Mouse (Mus musculus) limb, embryonic 14.5 days (tissue): ENCODE measurements around the gene Hdhd5. TPM values are rescaled to one million over a fixed set of nuclear protein-coding genes. Genes with fewer than 3 reads are reported as not detected.

Experiments used
- ATAC-seq: fragments of 200-750 bp; cut with Nextera tagmentation; 2 replicates; pipeline ENCODE4 v1.8.0; 2017; ENCODE audit warnings: low read depth, moderate number of reproducible peaks, moderate TSS enrichment; ENCODE audit not compliant: low FRiP score
- DNase-seq: peaks from one replicate; pipeline ENCODE4 v3.0.0-alpha.2; 2015; ENCODE audit warnings: low spot score
- H3K27ac ChIP-seq: fragments of 300-500 bp; sonication (generic); replicated peaks from 2 replicates; pipeline ENCODE4 v1.5.1; 2014; ENCODE audit warnings: low read depth, mild to moderate bottlenecking, low read length, moderate library complexity, mixed read lengths
- H3K27me3 ChIP-seq: fragments of 300-500 bp; sonication (generic); 2 replicates; pipeline ENCODE4 v1.6.1; 2014; ENCODE audit warnings: low read length, mixed read lengths; ENCODE audit not compliant: control insufficient read depth, insufficient read depth
- H3K36me3 ChIP-seq: fragments of 300-500 bp; sonication (generic); 2 replicates; pipeline ENCODE4 v1.6.1; 2014; ENCODE audit warnings: mild to moderate bottlenecking, low read length, moderate library complexity, mixed read lengths; ENCODE audit not compliant: control insufficient read depth, insufficient read depth
- H3K4me1 ChIP-seq: fragments of 300-500 bp; sonication (generic); 2 replicates; pipeline ENCODE4 v1.6.1; 2014; ENCODE audit warnings: antibody characterized with exemption, low read length, mixed read lengths; ENCODE audit not compliant: control insufficient read depth, insufficient read depth
- H3K4me2 ChIP-seq: fragments of 300-500 bp; sonication (generic); replicated peaks from 2 replicates; pipeline ENCODE4 v1.6.1; 2014; ENCODE audit warnings: low read depth, mild to moderate bottlenecking, low read length, moderate library complexity; ENCODE audit not compliant: severe bottlenecking
- H3K4me3 ChIP-seq: fragments of 300-500 bp; sonication (generic); replicated peaks from 2 replicates; pipeline ENCODE4 v1.5.1; 2014; ENCODE audit warnings: low read length
- H3K9ac ChIP-seq: fragments of 300-500 bp; sonication (generic); 2 replicates; pipeline ENCODE4 v1.6.1; 2014; ENCODE audit warnings: mild to moderate bottlenecking, low read depth, low read length, moderate library complexity; ENCODE audit not compliant: severe bottlenecking
- H3K9me3 ChIP-seq: fragments of 300-500 bp; sonication (generic); 2 replicates; pipeline ENCODE4 v1.6.1; 2016; ENCODE audit warnings: low read length; ENCODE audit not compliant: control insufficient read depth
- POLR2A ChIP-seq: fragments of 200-500 bp; IDR thresholded peaks from 2 replicates; pipeline ENCODE4 v1.8.0; 2012; ENCODE audit warnings: inconsistent platforms, mild to moderate bottlenecking, moderate library complexity, borderline replicate concordance; ENCODE audit not compliant: insufficient read depth, insufficient read length; ENCODE audit errors: extremely low read depth
- whole genome bisulfite sequencing: fragments of 180-500 bp; shearing (Covaris S2); extraction: QIAGEN DNeasy Blood & Tissue Kit; methylation state at CpG from one replicate; pipeline ENCODE4 v1.1.7; 2014; 5-methylcytosine and 5-hydroxymethylcytosine counted together
- polyA plus RNA-seq, 2 experiments: library from polyadenylated mRNA; depleted of rRNA in 1 of 2; stranded (reverse) in 1 of 2; unstranded in 1 of 2; fragments of >200 nt; fragmentation: Nextera tagmentation in 1 of 2; extraction: Ambion mirVana in 1 of 2; gene quantifications; 2 replicates each; pipeline versions ENCODE4 v1.2.1 to v1.2.3; 2012 to 2014

Gene Hdhd5
- polyA plus RNA-seq, 2 experiments: 12.5 to 25.2 TPM

GRCm38 (mm10) chr6:120541386-120541785 lies 10.3 kb upstream of the Hdhd5 start:
- Histone ChIP-seq H3K4me1 (peaks cover 4% of the 10 kb centered on the region; the same call in 1 of the 2 replicates), H3K9me3 (no peaks in the 10 kb centered on the region), H3K27ac (no peak overlapping the region), H3K4me2 (no peak overlapping the region), H3K9ac (no peak overlapping the region), H3K27me3 (no peaks in the 10 kb centered on the region), H3K36me3 (no peaks in the 10 kb centered on the region), H3K4me3 (no peak overlapping the region)
- 50% methylated on average over 2 of the region's 2 CpGs for WGBS
- no peak for TF ChIP-seq POLR2A
- ATAC-seq (no peak), DNase-seq (no peak)

- Histone ChIP-seq H3K9ac (no peak overlapping the region), H3K4me2 (no peak overlapping the region)
- WGBS: 49% methylated on average over 10 of the region's 10 CpGs
These were observed 8.7 kb upstream of the Hdhd5 start for GRCm38 (mm10) chr6:120539781-120540231.

GRCm38 (mm10) chr6:120539132-120539759 lies 8.1 kb upstream of the Hdhd5 start:
- TF ChIP-seq POLR2A: no peak
- H3K27me3 ChIP-seq: no peaks in the 10 kb centered on the region
- peak overlapping the region; percentile 49 for H3K9ac ChIP-seq
- peak overlapping the region; percentile 62 for H3K4me2 ChIP-seq
- 4% methylated on average over 16 of the region's 16 CpGs for WGBS
- no peaks in the 10 kb centered on the region for H3K9me3 ChIP-seq
- peak; percentile 83 for DNase-seq
- H3K36me3 ChIP-seq: no peaks in the 10 kb centered on the region
- peak; percentile 92 for ATAC-seq
- peaks cover 4% of the 10 kb centered on the region; the same call in 1 of the 2 replicates for H3K4me1 ChIP-seq
- peak overlapping the region; percentile 29 for H3K4me3 ChIP-seq
- no peak overlapping the region for H3K27ac ChIP-seq

More at GRCm38 (mm10) chr6:120539781-120540231, 8.7 kb upstream of the Hdhd5 start:
- H3K4me3 ChIP-seq: no peak overlapping the region
- ATAC-seq (no peak), DNase-seq (no peak)
- H3K27me3 ChIP-seq: no peaks in the 10 kb centered on the region
- H3K4me1 ChIP-seq: peaks cover 4% of the 10 kb centered on the region; the same call in 1 of the 2 replicates
- H3K36me3 ChIP-seq: no peaks in the 10 kb centered on the region
- TF ChIP-seq POLR2A: no peak
- no peaks in the 10 kb centered on the region for H3K9me3 ChIP-seq
- no peak overlapping the region for H3K27ac ChIP-seq

- Histone ChIP-seq H3K27me3 (no peaks in the 10 kb centered on the region), H3K4me3 (no peak overlapping the region), H3K36me3 (no peaks in the 10 kb centered on the region), H3K9ac (no peak overlapping the region), H3K9me3 (no peaks in the 10 kb centered on the region), H3K4me2 (no peak overlapping the region), H3K27ac (no peak overlapping the region), H3K4me1 (peaks cover 4% of the 10 kb centered on the region; the same call in 1 of the 2 replicates)
- DNase-seq: no peak
- 77% methylated on average over 2 of the region's 2 CpGs for WGBS
- no peak for TF ChIP-seq POLR2A
- no peak for ATAC-seq
These were observed 5.2 kb upstream of the Hdhd5 start for GRCm38 (mm10) chr6:120536337-120536736.

- Histone ChIP-seq H3K4me1 (peaks cover 10% of the 10 kb centered on the region), H3K4me3 (no peak overlapping the region), H3K27me3 (no peaks in the 10 kb centered on the region), H3K9me3 (no peaks in the 10 kb centered on the region), H3K4me2 (no peak overlapping the region), H3K36me3 (no peaks in the 10 kb centered on the region; the same call in 1 of the 2 replicates), H3K9ac (no peak overlapping the region), H3K27ac (no peak overlapping the region)
- DNase-seq (no peak), ATAC-seq (no peak)
- TF ChIP-seq POLR2A: no peak
- 80% methylated on average over 1 of the region's 1 CpGs for WGBS
These were observed 1.5 kb upstream of the Hdhd5 start for GRCm38 (mm10) chr6:120532594-120532993.
